Mouse (Mus musculus): ENCODE measurements around the gene Gtpbp2.

Gene Gtpbp2

GRCm38 (mm10) chr17:46203078-46203477, 42.2 kb downstream of the Gtpbp2 start:
- no peak for DNase-seq (ENCODE audit: inconsistent age in 2 of 2, low spot score in 1 of 2)

DNA sequence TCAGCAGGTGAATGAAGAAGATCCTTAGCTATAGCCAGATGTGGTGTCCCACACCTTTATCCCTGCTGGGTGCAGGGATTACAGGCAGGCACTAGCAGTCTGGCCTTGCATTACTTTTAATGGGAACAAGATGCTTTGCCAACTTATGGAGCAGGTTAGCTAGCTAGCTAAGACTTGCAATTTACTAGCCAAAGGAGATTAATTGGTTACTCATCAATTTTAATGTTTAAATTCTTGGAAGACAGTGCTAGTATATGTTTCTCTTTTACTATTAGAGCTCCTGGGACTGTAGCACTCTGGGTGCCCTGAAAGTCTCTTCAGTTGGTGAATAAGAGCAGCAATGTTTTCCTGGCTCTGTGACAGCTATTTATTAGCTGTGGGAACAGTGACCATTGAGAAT, 45.8 kb downstream of the Gtpbp2 start:
- DNase-seq (ENCODE audit: inconsistent age in 2 of 2, low spot score in 1 of 2): no peak

DNA sequence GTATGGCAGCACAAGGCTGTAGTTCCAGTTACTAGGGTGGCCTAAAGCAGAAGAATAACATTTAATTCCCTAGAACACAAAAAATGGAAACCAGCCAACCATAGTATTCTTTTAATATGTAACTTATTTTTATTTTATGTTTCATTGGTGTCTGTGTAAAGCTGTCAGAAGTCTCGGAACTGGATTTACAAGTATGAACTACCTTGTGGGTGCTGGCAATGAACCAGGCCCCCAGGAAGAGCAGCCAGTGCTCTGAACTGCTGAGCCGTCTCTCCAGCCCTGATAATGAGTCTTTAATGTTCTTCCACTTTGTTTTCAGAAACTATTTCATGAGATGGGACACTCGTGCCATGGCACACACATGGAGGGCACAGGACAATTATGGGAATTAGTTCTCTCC, 49.7 kb downstream of the Gtpbp2 start:
- no peak for DNase-seq (ENCODE audit: inconsistent age in 2 of 2, low spot score in 1 of 2)

Measured in adrenal gland, adult (tissue).